Mouse (Mus musculus): ENCODE results near the gene Ptges3.
"Not testable (repeated sequence)": the region's sequence is repeated elsewhere in the genome, so short reads cannot be mapped to it uniquely, and the experiment has no call there.

DNA sequence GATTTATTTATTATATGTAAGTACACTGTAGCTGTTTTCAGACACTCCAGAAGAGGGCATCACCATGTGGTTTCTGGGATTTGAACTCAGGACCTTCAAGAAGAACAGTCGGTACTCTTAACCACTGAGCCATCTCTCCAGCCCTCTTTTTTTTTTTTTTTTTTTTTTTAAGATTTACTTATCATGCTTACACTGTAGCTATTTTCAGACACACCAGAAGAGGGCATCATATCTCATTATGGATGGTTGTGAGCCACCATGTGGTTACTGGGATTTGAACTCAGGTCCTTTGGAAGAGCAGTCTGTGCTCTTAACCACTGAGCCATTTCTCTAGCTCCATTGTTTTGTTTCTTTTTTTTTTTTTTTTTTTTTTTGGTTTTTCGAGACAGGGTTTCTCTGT is 6.6 kb upstream of the Ptges3 start:
- not testable (repeated sequence) for TF ChIP-seq POLR2A (IDR thresholded peaks at IDR 0.05; ENCODE audit: borderline replicate concordance, extremely low read depth, insufficient read depth, insufficient read length, poor library complexity, severe bottlenecking); CTCF (IDR thresholded peaks at IDR 0.05; ENCODE audit: borderline replicate concordance, extremely low read depth, insufficient read depth, insufficient read length)
